Mouse (Mus musculus): ENCODE data around the gene Synj2. TPM values are rescaled to one million over a fixed set of nuclear protein-coding genes. Genes with fewer than 3 reads are reported as not detected.

Synj2 gene
- 3.4 TPM for polyA plus RNA-seq (2014; fragmentation: Illumina TruSeq; extraction: RNeasy Lipid Tissue Mini Kit (QIAGEN cat#74804); ENCODE audit: low read depth, low replicate concordance)

GRCm38 (mm10) chr17:5941230-5942043, at the start of gene Synj2:
TSS of gene Synj2 (plus strand) at chr17:5941280.

DNA sequence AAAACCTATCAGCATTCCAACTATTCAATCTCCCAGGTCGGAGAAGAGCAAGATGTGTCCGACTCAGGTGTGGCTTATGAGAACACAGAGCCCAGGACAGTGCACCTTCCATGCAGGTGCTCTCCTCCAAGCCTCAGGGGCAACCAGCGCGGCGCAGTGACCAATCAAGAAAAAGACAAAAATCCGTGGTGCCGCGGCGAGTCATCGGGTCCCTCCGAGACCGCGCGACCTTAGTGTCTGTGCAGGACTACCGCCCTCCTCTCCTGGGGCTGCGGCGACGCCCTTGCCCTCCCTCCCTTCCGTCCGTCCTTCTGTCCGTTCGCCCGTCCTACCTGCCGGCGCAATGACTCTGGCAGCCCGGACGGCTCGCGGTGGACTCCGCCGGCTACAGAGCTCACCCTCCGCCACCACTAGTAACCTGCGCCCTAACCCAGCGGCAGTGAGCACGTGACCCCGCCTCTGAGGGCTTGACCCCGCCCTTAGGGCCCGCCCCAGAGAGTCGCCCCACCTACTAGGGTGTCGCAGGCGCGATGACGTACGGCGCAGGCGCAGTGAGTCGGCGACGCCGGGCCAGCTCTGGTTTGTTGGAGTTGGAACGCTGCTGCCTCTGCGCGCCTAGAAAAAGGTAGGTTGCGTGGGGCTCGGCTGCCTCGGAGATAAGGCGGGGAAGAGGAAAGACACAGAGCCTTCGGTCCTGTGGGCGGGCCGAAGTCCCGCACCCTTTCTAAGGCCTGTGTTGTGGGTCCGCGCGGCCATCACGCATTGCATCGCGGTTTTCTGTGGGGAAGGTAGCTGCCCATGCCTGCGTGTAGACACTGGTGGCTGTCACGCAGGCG, 138.4 kb downstream of the Synj2 start, which contains the start of the genes Serac1 and Gtf2h5:
Gene Serac1, minus strand, starts transcription at position 455 of the 836 bp plus-strand sequence.
Gene Gtf2h5, plus strand, starts transcription at position 500 of the 836 bp plus-strand sequence.

Other genes starting within 250 kb of the Synj2 start
- gene Snx9, start 100.0 kb upstream of the Synj2 start, polyA plus RNA-seq (2014; fragmentation: Illumina TruSeq; extraction: RNeasy Lipid Tissue Mini Kit (QIAGEN cat#74804); ENCODE audit: low read depth, low replicate concordance) = 43.7 TPM
- 4.7 TPM for gene Serac1, start 138.5 kb downstream of the Synj2 start, polyA plus RNA-seq (2014; fragmentation: Illumina TruSeq; extraction: RNeasy Lipid Tissue Mini Kit (QIAGEN cat#74804); ENCODE audit: low read depth, low replicate concordance)
- 49.9 TPM for gene Gtf2h5, start 138.5 kb downstream of the Synj2 start, polyA plus RNA-seq (2014; fragmentation: Illumina TruSeq; extraction: RNeasy Lipid Tissue Mini Kit (QIAGEN cat#74804); ENCODE audit: low read depth, low replicate concordance)
- gene Tulp4, start 165.2 kb downstream of the Synj2 start, polyA plus RNA-seq (2014; fragmentation: Illumina TruSeq; extraction: RNeasy Lipid Tissue Mini Kit (QIAGEN cat#74804); ENCODE audit: low read depth, low replicate concordance) = 69.2 TPM